Mouse (Mus musculus) gastrocnemius, adult 2 months (tissue): ENCODE data around the gene Rabepk. TPM values are rescaled to one million over a fixed set of nuclear protein-coding genes. Genes with fewer than 3 reads are reported as not detected.

ENCODE experiments used
- DNase-seq: peaks from one replicate; pipeline ENCODE4 v3.0.0; 2022
- H3K27ac ChIP-seq: fragments of 200-600 bp; 2 replicates; pipeline ENCODE4 v1.8.1; 2022; ENCODE audit warnings: mild to moderate bottlenecking
- H3K4me3 ChIP-seq: fragments of 200-600 bp; 2 replicates; pipeline ENCODE4 v1.8.1; 2022; ENCODE audit warnings: mild to moderate bottlenecking, moderate library complexity
- CTCF ChIP-seq: fragments of 200-600 bp; IDR thresholded peaks from 2 replicates; pipeline ENCODE4 v1.8.1; 2022; ENCODE audit warnings: antibody characterized with exemption, mild to moderate bottlenecking, moderate library complexity
- intact Hi-C: fragments of 180-260 bp; cut with DNase I; formaldehyde crosslinking; loops from one replicate; pipeline ENCODE4 v1.15.1; 2025
- total RNA-seq, 2 experiments: library from RNA; stranded (reverse); gene quantifications; 2 replicates each; pipeline ENCODE4 v1.2.3; 2021

Gene Rabepk
- total RNA-seq, 2 experiments from 2014 or later: 7.9 to 8.3 TPM

DNA sequence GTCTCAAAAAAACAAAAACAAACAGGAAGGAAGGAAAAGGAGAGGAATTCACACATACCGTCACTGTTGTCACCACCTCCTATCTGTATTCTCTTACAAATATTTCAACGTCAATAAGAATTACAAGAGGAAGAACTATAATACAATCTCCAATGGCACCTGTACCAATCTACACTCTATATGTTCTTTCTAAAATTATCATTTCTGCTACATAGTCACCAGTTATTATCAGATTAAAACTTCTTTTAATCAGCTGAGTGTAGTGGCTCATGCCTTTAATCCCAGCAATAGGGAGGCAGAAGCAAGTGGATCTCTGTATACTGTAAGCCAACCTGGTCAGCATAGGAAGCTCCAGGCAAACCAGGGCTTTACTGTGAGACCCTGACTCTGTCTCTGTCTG lies 49.5 kb downstream of the Rabepk start:
- Histone ChIP-seq H3K4me3 (no peak overlapping the region), H3K27ac (no peak overlapping the region)
- intact Hi-C loops: no loop called here
- no peak for TF ChIP-seq CTCF
- DNase-seq: no peak

DNA sequence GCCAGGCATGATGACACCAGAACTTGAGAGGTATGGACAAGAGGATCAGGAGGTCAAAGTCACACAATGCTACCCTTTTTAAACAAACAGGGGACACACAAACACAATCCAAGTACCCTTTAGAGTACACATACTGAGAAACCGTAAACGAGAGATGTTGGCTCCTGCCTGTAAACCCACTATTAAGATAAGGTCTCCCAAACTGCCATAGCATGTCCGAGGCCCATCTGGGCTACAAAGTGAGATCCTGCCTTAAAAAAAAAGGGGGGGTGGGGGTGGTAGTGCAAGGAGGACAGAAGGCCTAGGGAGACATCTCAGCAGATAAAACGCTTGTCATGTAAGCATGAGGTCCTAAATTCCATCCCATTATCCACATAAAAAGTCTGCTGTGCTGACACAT lies 51.2 kb downstream of the Rabepk start:
- intact Hi-C loops: no loop called here
- no peak overlapping the region for H3K27ac ChIP-seq
- no peak overlapping the region for H3K4me3 ChIP-seq
- DNase-seq: no peak
- no peak for TF ChIP-seq CTCF

GRCm38 (mm10) chr2:34745673-34746072 lies 54.0 kb downstream of the Rabepk start:
- no peak for TF ChIP-seq CTCF
- intact Hi-C loops: no loop called here
- Histone ChIP-seq H3K27ac (no peak overlapping the region), H3K4me3 (no peak overlapping the region)
- DNase-seq: no peak

GRCm38 (mm10) chr2:34744476-34744875 lies 55.2 kb downstream of the Rabepk start:
- H3K27ac ChIP-seq: no peak overlapping the region
- intact Hi-C loops: no loop called here
- no peak for DNase-seq
- no peak overlapping the region for H3K4me3 ChIP-seq
- no peak for TF ChIP-seq CTCF

DNA sequence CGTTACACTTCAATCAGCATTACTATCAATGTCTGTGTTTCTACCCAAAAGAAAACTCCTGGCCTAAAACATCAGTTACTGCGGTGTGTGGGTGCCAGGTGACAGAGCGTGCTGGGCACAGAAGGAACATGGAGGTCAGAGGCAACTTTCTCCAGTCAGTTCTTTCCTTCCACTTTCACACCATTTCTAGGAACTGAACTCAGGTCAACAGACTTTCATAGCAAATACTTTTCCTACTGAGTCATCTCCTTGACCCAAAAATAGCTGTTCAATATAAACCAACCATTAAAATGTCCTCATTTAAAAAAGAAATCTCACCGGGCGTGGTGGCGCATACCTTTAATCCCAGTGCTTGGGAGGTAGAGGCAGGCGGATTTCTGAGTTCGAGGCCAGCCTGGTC lies 57.0 kb downstream of the Rabepk start:
- DNase-seq: no peak
- Histone ChIP-seq H3K27ac (no peak overlapping the region), H3K4me3 (no peak overlapping the region)
- intact Hi-C loops: no loop called here
- TF ChIP-seq CTCF: no peak

- DNase-seq: no peak
- no peak for TF ChIP-seq CTCF
- no peak overlapping the region for H3K4me3 ChIP-seq
- intact Hi-C loops: no loop called here
- no peak overlapping the region for H3K27ac ChIP-seq
Measured at GRCm38 (mm10) chr2:34741390-34742159, 58.1 kb downstream of the Rabepk start.

- intact Hi-C loops: no loop called here
- H3K4me3 ChIP-seq: no peak overlapping the region
- no peak for DNase-seq
- no peak overlapping the region for H3K27ac ChIP-seq
- TF ChIP-seq CTCF: no peak
Measured at GRCm38 (mm10) chr2:34739684-34740391, 59.9 kb downstream of the Rabepk start.

GRCm38 (mm10) chr2:34737911-34738310 lies 61.8 kb downstream of the Rabepk start:
- no peak for DNase-seq
- H3K27ac ChIP-seq: no peak overlapping the region
- intact Hi-C loops: no loop called here
- no peak overlapping the region for H3K4me3 ChIP-seq
- TF ChIP-seq CTCF: no peak

DNA sequence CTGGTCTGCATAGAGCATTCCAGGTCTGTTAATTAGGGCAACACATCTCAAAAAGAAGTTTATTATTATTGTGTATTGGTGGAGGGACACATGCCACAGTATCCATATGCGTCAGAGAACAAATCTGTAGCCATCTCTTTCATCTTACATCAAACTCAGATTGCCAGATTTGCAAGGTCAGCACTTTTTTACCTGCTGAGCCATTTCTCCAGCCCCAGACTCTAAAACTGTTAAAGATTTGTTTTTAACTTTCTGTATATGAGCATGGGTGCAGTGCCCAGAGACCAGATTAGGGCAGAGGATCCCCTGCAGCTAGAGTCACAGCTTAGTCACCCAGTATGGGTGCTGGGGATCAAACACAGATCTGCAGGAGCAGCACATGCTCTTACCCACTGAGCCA lies 63.1 kb downstream of the Rabepk start:
- Histone ChIP-seq H3K27ac (no peak overlapping the region), H3K4me3 (no peak overlapping the region)
- no peak for TF ChIP-seq CTCF
- intact Hi-C loops: no loop called here
- DNase-seq: no peak

Other genes starting within 250 kb of the Rabepk start
- gene Gapvd1, start 44.7 kb downstream of the Rabepk start, total RNA-seq: 10 to 100 TPM; 34.0 to 35.5 TPM
- 100 to 1,000 TPM; 174 to 245 TPM for gene Hspa5, start 27.9 kb downstream of the Rabepk start, total RNA-seq
- gene Fbxw2, start 26.4 kb upstream of the Rabepk start, total RNA-seq: 10 to 100 TPM; 52.5 to 53.2 TPM
- under 1 TPM; 0.18 to 0.39 TPM for gene Gm34653, start 33.1 kb upstream of the Rabepk start, total RNA-seq
- gene Cutal, start 74.5 kb upstream of the Rabepk start, total RNA-seq: under 1 TPM; 0.17 to 0.69 TPM
- gene Psmd5, start 75.1 kb upstream of the Rabepk start, total RNA-seq: 10 to 100 TPM; 12.6 to 14.7 TPM
- under 1 TPM; 0.54 to 0.61 TPM for gene Phf19, start 114.1 kb upstream of the Rabepk start, total RNA-seq
- gene Traf1, start 161.9 kb upstream of the Rabepk start, total RNA-seq: 1 to 10 TPM in 1 of 2 experiments, under 1 TPM in 1; 0.46 to 1.2 TPM